Mouse (Mus musculus) layer of hippocampus, adult 9-11 months (tissue): Measurements from ENCODE around the gene Olfr220.

Experiments
- DNase-seq: peaks from one replicate; pipeline ENCODE4 v3.0.0; 2022

Olfr220 gene

DNA sequence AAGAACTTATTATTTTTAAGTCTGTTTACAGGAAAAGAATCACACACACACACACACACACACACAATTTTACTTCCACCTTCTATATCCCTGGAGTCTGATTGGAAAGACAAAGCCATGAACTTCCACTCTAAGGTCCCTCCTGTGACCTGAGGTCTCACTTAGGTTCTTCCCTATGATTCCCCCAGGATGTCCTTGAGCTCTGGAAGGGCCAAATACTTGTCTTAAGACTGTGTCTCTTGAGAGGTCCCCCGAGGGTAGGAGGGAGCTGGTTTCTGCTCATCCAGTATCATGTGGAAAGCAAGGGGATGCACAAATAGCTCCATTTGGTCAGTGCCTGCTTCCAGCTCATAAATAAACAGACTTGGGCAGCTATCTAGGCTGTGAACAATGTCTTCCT lies at the start of gene Olfr220:
TSS of gene Olfr220 (plus strand) at position 301 of the 400 bp plus-strand sequence.
- no peak for DNase-seq

DNA sequence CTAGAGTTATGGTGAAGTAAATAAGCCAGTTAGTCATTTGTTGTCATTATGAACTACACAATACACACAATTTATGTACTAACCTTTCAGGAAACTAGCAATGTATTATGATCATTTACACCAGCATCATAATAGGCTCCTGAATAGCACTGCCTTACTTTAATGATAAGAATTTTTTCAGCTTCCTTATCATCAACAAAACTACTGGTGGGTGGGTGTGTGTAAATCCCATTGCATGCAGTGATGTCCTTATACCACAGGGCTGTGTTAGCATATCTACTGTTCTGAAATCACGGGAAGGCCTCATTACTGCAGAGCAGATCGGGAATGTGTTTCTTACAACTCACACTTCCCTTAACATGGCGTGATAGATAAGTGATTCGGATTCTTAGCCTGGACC lies 18.9 kb upstream of the Olfr220 start:
- DNase-seq = no peak

- no peak for DNase-seq
Measured at GRCm38 (mm10) chr1:174423764-174424163, 18.1 kb upstream of the Olfr220 start, which contains the start of gene Olfr414. Gene Olfr414 (plus strand): TSS chr1:174424064.

DNA sequence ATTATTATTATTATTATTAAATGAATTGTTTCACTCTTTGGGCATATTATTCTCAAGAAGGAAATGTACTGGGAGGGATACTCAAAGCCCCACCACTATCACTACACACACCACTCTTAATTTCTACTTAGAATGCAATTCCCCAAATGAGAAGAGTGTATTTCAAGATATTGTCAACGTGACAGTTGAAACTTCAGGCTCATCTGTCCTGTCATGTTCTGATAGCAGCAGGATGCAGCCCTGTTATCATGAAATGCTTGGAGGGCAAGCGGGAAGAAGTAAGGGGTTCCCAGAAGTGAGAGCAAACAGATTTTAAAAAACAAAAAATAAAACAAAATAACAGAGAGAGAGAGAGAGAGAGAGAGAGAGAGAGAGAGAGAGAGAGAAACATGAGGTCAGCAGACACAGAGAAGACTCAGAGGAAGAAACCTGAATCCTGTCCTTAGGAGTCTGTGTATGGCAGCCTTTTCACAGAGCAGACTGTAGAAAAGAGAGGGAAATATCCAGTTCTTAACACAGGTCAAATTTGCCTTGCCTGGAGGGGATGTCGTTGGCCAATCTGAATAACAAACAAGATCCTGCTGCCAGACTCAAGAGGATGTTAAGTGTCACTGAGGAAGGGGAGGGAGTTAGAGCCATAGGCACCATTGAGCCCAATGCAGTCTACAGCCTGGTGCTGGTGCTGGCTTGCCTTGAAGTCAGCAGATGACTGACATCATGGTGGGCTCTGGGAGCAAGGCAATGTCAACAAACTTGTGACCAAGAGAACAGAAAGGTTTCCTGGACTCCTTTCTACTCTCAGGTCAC lies 15.5 kb upstream of the Olfr220 start:
- DNase-seq = no peak

DNA sequence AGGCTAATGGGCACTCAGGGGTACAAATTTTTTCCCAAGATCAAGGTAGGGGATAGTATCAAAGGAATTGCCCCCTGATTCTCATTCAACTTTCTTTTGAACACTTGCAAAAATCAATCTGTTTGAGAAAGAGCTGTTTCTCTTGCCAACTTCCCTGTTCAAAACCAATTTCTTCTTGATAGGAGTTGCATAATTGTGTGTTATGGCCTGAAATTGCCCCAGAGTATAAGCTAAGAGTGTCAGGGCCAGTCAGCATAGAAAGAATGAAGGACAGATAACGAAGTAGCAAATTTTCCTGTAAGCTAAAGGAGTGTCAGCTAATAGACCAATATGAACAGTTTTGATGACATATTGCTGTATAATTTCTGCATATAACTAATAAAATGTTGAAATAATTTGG lies 14.5 kb upstream of the Olfr220 start:
- DNase-seq = no peak

DNA sequence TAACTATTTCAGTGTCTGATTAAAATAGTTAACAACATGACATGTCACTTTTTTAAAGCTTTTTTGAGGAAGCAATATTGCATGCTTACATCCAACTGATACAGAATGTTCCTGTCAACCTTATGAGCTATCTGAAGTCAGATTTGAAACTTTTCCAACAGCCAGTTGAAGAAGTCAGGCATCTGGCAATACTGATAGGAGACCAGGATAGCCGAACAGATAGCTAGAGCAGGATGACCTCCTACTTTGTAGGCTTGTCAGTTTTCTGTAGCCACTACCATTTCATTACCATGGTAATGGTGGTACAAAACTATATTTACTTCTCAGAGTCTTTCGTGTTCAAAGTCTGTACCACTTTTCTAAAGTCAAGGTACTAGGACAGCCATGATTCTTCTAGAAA lies 13.5 kb upstream of the Olfr220 start:
- no peak for DNase-seq

- DNase-seq = no peak
Measured at GRCm38 (mm10) chr1:174434121-174434520, 7.8 kb upstream of the Olfr220 start.

DNA sequence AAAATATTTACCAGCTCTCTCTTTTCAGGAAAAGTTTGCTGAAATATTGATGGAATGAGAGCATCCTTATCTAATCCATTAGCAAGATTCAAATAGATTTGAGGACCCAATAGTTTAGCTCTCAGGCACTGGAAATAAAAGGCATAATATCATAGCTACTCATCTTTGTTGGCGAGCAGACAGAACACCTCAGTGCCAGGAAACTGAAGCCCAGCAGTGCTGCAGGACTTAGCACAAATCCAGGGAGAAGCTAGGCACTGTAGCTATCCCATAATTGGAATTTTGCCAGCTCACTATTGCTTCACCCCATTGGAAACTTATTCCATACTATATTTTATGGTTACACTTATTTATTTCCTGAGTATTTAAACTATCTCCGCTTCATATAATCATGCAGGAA lies 13.2 kb downstream of the Olfr220 start:
- no peak for DNase-seq

- no peak for DNase-seq
Measured at GRCm38 (mm10) chr1:174465385-174465784, 23.5 kb downstream of the Olfr220 start.

GRCm38 (mm10) chr1:174466240-174466639 lies 24.4 kb downstream of the Olfr220 start:
- no peak for DNase-seq

DNA sequence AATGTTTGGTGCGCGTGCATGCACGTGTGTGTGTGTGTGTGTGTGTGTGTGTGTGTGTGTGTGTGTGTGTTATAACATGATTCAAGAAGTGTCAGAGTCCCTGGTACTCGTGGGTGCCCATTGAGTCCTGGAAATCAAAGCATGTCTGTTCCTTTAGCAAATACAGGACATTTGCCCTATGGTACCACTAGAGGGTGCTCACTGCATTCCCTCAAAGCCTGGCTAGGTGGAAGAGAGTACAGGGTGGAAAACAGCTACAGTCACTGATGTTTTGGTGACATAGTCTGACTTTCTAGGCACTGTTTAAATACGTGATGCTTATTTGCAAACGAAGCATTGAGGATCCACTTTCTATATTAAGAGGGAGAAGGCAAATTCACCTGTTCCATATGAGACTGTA lies 27.9 kb downstream of the Olfr220 start:
- peak; percentile 31 for DNase-seq

DNA sequence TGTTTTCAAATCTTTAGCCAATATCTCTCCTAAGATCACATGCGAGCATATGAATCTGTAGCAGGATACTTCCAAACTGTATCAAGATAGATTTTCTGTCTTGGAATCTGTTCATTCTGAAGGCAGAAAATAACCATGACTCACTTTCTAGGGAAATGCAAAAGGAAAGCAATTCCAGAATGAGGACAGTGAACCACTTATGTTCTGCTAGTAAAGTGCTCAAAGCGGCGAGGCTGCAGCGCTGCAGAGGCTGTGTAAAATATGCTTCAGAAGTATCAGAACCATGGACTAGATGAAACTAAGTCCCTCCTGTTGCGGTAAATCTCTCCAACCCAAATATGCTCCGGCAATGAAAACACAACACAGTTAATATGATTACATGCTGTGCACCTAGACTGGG lies 40.7 kb downstream of the Olfr220 start:
- peak; percentile 16 for DNase-seq

- DNase-seq = no peak
Measured at GRCm38 (mm10) chr1:174500064-174500463, 58.2 kb downstream of the Olfr220 start.
